Mouse (Mus musculus): ENCODE data around the gene Pdzk1. TPM values are rescaled to one million over a fixed set of nuclear protein-coding genes. Genes with fewer than 3 reads are reported as not detected.

Pdzk1 gene
- polyA plus RNA-seq, 1 experiment from 2014 or later: 57.7 TPM

GRCm38 (mm10) chr3:96905592-96905991 is 76.5 kb downstream of the Pdzk1 start:
- ATAC-seq: no peak

More at GRCm38 (mm10) chr3:96905592-96905991, 76.5 kb downstream of the Pdzk1 start:
- H3K4me3 ChIP-seq (ENCODE audit: low read depth, low read length): peak overlapping the region; percentile 99
- 43% methylated on average over 9 of the region's 9 CpGs for WGBS (ENCODE audit: insufficient replicate concordance)
- 0 out of 2 replicates have a peak, but pooled peaks cover 3% of the 10 kb centered on the region for H3K27me3 ChIP-seq (ENCODE audit: insufficient read depth, low read length)
- H3K4me1 ChIP-seq (ENCODE audit: insufficient read depth): peaks cover 14% of the 10 kb centered on the region
- peak overlapping the region; percentile 99 for H3K4me2 ChIP-seq (ENCODE audit: low read depth, low read length)
- H3K9ac ChIP-seq (replicated peaks): peak overlapping the region; percentile 97
- peak overlapping the region; percentile 66; the same call in 1 of the 2 replicates for H3K27ac ChIP-seq (ENCODE audit: low read depth)
- no peaks in the 10 kb centered on the region for H3K36me3 ChIP-seq (replicated peaks; ENCODE audit: insufficient read depth, low read length)
- H3K9me3 ChIP-seq (ENCODE audit: low read length): no peaks in the 10 kb centered on the region
- TF ChIP-seq CTCF (IDR thresholded peaks at IDR 0.05; ENCODE audit: low read depth): no peak
- no peak for TF ChIP-seq EP300 (IDR thresholded peaks at IDR 0.05; ENCODE audit: low read depth)
- DNase-seq: no peak

Other genes with a start within 250 kb of the Pdzk1 start
- gene Polr3gl, start 235.1 kb upstream of the Pdzk1 start, polyA plus RNA-seq (2015; fragmentation: Nextera tagmentation; extraction: Ambion mirVana): 12.9 and 14.7 TPM in 2 replicates
- not detected in 2 replicates for gene Ankrd34a, start 232.6 kb upstream of the Pdzk1 start, polyA plus RNA-seq (2015; fragmentation: Nextera tagmentation; extraction: Ambion mirVana)
- 0.45 and 0.54 TPM in 2 replicates for gene Lix1l, start 228.1 kb upstream of the Pdzk1 start, polyA plus RNA-seq (2015; fragmentation: Nextera tagmentation; extraction: Ambion mirVana)
- gene Rbm8a, start 199.4 kb upstream of the Pdzk1 start, polyA plus RNA-seq (2015; fragmentation: Nextera tagmentation; extraction: Ambion mirVana): 54.6 and 56.5 TPM in 2 replicates
- gene Pex11b, start 193.9 kb upstream of the Pdzk1 start, polyA plus RNA-seq (2015; fragmentation: Nextera tagmentation; extraction: Ambion mirVana): 24.1 and 24.4 TPM in 2 replicates
- gene Gm42957, start 193.8 kb upstream of the Pdzk1 start, polyA plus RNA-seq (2015; fragmentation: Nextera tagmentation; extraction: Ambion mirVana): not detected in 2 replicates
- 0.05 and 0.07 TPM in 2 replicates for gene Itga10, start 183.7 kb upstream of the Pdzk1 start, polyA plus RNA-seq (2015; fragmentation: Nextera tagmentation; extraction: Ambion mirVana)
- 0.37 and 0.45 TPM in 2 replicates for gene Ankrd35, start 159.2 kb upstream of the Pdzk1 start, polyA plus RNA-seq (2015; fragmentation: Nextera tagmentation; extraction: Ambion mirVana)
- 4.6 and 5.2 TPM in 2 replicates for gene Pias3, start 132.9 kb upstream of the Pdzk1 start, polyA plus RNA-seq (2015; fragmentation: Nextera tagmentation; extraction: Ambion mirVana)
- gene Nudt17, start 120.7 kb upstream of the Pdzk1 start, polyA plus RNA-seq (2015; fragmentation: Nextera tagmentation; extraction: Ambion mirVana): 0.29 and 0.38 TPM in 2 replicates
- gene Polr3c, start 101.7 kb upstream of the Pdzk1 start, polyA plus RNA-seq (2015; fragmentation: Nextera tagmentation; extraction: Ambion mirVana): 10.4 and 11.6 TPM in 2 replicates
- gene Rnf115, start 101.6 kb upstream of the Pdzk1 start, polyA plus RNA-seq (2015; fragmentation: Nextera tagmentation; extraction: Ambion mirVana): 28.6 and 29.7 TPM in 2 replicates
- gene Cd160, start 67 bp downstream of the Pdzk1 start, polyA plus RNA-seq (2015; fragmentation: Nextera tagmentation; extraction: Ambion mirVana): 0.78 and 0.89 TPM in 2 replicates
- gene Gja5, start 75.4 kb downstream of the Pdzk1 start, polyA plus RNA-seq (2015; fragmentation: Nextera tagmentation; extraction: Ambion mirVana): 1.4 TPM in 2 replicates
- 20.0 and 21.1 TPM in 2 replicates for gene Gpr89, start 76.1 kb downstream of the Pdzk1 start, polyA plus RNA-seq (2015; fragmentation: Nextera tagmentation; extraction: Ambion mirVana)
- not detected in 2 replicates for gene Gja8, start 96.7 kb downstream of the Pdzk1 start, polyA plus RNA-seq (2015; fragmentation: Nextera tagmentation; extraction: Ambion mirVana)